Mouse (Mus musculus): ENCODE data around the gene Tnfrsf1b.

- no peak for TF ChIP-seq CTCF (IDR thresholded peaks at IDR 0.05; ENCODE audit: insufficient read depth, low read length)
- TF ChIP-seq POLR2A (IDR thresholded peaks at IDR 0.05; ENCODE audit: borderline replicate concordance, extremely low read depth, low read depth, low read length), result no peak
Observed at GRCm38 (mm10) chr4:145233487-145234228, 13.0 kb downstream of the Tnfrsf1b start.

Measured in lung, adult 2 months (tissue).